Mouse (Mus musculus): ENCODE results near the gene Bag2.
"Not testable (repeated sequence)": the region's sequence is repeated elsewhere in the genome, so short reads cannot be mapped to it uniquely, and the experiment has no call there.

The Bag2 gene

DNA sequence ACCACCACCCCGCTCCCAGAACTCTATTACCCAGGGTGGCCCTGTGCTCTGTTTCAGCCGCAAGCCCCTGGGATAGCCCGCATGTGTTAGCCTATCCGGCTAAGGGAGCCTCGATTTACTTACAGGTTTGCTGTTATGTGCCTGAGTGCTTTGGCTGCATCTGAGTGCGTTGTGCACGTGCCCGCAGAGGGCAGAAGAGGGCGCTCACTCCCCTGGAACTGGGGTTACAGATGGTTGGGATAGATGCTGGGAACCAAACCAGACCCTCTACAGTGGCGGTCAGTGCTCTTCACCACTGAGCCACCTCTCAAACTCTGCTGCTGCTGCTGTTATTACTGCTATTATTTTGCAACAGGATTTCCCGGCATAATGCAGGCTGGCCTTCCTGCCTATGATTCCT lies 8.5 kb downstream of the Bag2 start:
- no peak for DNase-seq

DNA sequence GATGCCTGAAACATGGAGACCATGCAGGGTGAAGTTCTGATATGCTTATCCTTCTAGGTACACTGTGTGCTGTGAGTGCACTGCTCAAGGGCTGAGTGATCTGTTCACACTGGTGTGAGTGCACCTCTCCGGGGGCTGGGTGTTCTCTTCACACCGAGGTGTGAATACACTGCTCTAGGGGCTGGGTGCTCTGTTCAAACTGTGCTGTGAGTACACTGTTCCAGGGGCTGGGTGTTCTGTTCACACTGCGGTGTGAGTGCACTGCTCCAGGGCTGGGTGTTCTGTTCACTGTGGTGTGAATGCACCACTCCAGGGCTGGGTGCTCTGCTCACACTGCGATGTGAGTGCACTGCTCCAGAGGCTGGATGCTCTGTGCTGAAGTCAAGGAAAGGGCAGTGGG lies 11.7 kb downstream of the Bag2 start:
- no peak for DNase-seq

DNA sequence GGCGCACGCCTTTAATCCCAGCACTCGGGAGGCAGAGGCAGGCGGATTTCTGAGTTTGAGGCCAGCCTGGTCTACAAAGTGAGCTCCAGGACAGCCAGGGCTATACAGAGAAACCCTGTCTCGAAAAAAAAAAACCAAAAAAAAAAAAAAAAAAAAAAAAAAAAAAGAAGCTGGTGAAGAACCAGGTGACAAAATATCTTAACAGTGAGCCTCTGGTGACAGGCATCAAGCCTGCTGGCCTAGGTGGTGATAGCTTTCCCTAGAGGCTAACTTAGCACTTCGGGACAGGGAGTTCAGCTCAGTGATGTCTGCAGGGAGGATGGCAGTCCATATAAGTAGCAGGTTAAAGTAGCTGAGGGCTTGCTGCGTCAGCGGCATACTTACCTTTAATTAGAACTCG lies 12.8 kb downstream of the Bag2 start:
- not testable (repeated sequence) for DNase-seq

DNA sequence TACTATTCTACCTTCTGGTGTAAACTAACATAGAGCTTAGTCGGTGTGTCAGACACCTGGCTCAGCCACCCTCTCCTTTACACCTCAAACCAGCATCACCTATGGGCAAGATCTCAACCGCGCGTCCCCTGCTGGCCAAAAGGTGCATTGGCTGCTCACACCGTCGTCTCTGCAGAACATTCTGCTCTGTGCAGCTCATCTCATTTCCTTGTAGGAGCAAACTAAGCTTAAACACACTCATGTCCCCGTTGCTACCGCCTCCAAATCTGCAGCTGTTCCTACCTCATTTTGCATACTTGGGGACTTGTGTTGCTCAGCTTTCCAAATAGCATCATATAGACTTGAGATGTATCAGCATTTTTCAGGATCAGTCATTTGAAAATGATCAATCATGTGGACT lies 14.7 kb downstream of the Bag2 start:
- peak in 1 of 2 experiments; percentile 32 for DNase-seq

DNA sequence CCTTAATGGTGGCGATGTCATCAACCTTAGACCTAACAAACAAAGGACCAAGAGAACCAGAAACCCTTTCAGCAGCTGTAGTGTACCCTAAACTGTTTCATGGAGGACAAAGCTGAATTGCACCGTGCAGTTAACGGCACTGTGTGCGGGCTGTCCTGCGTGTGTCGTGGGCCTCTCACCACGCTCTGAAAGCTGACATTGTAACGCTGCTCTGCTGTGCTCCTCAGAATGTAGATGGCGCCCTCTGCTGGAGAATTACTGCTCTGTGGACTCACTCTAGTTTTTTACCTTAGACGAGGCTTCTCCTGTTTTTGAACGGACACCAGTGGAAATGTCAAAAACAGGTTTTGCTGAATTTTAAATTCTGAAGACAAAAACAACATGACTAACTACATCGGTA lies 18.3 kb downstream of the Bag2 start:
- DNase-seq = peak; percentile 29 to 75

DNA sequence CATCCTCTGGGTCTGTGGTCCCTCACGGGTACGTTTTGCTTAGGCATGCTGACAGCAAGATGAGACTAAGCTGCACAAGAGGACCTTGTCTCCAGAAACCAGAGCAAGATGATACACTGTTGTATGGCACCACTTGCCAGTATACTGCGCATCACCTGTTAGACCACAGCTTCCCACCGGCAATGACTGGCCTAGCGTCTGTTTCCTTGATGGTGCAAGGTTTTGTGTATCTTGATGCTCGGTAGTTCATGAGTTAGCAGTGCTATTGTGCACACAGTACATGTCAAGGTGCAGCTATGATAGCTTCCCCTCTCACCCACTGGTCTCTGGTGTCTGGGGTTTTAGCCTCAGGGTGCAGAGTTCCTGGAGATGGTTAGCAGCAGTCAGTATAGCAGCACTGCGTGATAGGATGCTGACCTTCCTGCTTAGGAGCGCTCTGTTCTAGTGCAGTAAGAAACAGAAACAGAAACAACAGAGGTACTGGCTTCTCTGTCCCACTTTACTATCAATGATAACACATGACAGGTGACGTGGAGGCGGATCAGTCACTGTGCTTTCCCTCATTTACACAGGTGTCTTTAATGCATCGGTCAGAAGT lies 18.8 kb downstream of the Bag2 start:
- DNase-seq = no peak

DNA sequence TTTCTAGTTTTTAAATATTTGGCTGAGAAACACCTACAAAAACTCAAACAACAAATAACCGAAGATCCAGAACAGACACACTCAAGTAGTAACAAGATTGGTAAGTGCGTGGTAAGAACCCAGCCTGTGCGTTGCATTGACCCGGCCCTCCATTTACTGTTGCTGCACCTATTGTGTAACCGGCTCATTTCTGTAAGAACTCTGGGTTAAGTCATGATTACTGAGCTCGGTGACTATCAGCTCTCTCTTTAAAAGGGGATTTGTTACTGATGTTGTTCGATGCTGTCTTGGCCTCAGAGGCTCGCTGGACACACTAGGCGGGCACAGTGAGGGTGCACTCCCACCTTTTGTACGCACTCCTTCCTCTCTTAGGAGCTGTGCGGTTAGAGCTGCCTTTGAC lies 19.3 kb downstream of the Bag2 start:
- DNase-seq = no peak

DNA sequence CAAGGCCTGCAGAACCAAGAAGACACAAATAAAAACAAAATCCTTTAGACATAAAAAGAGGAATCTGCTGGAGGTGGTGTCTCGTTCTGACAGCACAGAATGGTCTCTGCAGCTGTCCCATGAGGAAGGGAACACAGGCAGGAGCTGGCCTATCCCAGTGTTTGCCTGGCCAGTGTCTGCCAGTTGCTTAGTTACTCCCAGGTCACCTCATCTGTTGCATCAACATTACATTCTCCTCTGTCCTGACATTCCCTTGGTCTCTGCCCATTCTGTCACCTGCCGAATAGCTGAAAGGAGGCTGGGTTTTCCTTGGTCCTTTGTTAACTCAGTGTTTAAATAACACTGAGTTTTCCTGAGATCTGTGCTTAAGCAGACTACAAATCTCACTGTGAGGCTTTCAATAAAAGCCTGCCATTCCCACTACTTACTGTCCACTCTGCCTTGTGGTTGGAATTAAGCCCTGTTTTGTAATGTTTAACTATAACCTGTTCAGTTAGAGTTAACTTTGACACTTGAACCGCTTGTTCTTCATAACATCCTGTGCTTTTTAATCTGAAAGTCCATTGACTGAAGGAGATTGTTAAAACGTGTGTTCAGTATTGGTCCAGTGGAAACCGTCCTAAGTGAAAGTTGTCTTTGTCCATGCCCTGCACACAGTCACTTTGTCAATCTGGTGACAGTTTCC lies 23.5 kb downstream of the Bag2 start:
- DNase-seq = no peak

DNA sequence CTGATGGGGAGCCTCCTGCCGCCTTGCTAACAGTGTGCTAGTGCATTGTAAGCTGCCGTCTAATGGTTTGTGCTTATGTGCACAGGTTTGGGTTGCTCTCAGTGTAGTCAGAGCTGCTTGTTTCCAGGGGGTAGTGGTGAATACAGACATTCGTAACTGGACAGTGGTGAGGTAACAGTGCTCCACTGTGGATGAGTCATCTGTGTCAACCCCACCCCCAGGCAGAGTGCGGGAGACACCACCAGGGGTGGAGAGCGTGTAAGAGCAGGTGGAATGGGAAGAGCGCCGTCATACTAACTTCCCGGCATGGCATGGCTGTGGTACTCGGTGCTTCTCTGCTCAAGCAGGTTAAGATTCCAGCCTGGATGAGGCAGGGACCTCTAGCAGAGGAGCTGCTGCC lies 24.6 kb downstream of the Bag2 start:
- no peak for DNase-seq

DNA sequence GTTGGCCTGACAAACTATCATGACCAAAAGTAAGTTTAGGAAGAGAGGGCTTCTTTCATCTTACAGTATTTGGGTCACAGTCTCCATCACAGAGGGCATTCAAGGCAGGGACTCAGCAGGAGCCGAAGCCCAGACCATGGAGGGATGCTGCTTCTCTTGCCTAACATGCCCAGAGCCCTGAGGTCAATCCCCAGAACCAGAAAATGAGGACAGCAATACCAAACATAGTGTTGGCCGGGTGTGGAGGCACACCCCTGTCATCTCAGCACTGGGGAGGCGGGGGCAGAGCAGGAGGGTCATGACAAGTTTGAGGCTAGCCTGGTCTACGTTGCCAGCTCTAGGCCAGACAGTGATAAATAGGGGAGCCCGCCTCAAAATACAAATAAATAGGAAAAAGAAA lies 32.5 kb downstream of the Bag2 start:
- DNase-seq = no peak

DNA sequence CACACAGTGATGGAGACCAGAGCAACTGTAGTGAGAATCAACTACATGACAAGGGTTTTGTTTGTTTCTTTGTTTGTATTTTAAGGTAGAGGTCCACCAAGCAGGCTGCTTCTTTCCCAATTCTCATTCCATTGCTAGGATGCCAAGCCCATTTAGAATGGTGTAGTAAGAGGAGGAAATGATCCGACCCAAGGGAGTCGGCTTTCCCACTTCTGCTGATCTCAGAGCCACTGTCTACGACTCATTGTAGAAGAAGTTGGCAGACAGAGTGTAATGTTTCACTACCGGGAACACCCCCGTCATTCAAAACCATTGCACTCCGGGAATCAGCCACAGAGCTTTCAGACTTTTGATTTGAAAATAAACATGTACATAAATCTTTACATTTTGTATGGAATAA lies 33.1 kb downstream of the Bag2 start:
- no peak for DNase-seq

DNA sequence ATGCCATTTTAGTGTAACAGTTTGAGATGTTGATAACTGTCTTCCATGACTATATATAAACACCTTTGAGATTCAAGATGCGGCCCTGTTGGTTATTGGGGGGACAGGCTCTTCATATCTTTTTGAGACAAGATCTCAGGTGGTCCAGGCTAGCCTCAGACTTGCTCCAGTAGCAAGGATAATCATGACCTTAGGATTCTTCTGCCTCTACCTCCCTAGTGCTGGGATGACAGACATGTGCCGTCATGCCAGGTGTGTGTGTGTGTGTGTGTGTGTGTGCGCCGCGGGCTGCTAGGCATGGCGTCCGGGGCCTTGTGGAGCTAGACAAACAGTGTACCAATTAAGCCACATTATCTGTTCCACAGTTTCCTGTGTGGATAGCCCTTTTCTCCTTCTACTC lies 36.6 kb downstream of the Bag2 start:
- DNase-seq = no peak

DNA sequence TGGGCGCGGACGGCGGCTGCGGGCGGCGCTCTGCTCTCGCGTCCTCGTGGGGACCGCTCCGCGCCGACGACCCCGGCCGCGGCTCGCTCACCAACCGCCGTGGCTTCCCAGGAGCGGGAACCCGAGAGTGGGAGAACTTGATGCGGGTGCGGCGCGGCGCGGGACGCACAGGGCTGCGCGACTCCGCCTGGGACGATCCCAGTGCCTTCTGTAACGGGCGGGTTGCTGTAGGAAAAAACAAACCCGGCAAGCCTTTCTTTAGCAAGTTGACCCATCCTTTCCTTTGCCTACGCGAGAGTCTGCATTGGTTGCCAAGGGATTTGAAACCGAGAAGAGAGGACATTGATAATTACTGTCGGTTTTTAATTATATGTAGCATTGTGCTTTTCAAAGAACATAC lies 37.4 kb downstream of the Bag2 start:
- DNase-seq = no peak

DNA sequence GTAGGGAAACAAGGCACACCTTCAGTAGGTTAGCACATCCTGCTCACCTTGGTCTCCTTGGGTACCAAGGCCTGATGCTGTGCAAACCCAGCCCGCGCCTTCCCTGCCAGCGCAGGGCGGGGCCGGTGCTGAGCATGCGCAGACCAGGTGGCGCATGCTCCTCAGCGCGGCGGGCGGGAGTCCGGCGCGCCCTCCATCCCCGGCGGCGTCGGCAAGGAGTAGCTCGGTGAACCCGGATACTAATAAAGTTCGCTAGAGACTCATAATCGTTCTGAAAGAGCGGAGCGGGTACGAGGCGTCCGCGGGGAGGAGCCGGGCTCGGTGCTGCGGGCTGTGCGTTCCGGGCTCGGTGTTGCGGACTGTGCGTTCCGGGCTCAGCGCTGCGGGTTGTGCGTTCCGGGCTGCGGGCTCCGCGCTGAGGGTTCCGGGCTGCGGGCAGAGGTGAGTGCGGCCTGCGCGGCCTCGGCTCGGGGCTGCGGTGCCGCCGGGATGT lies 37.8 kb downstream of the Bag2 start, which contains the start of gene Rab23:
Rab23 (plus strand) TSS at position 155 of the 493 bp plus-strand sequence.
- peak; percentile 58 to 76 for DNase-seq

DNA sequence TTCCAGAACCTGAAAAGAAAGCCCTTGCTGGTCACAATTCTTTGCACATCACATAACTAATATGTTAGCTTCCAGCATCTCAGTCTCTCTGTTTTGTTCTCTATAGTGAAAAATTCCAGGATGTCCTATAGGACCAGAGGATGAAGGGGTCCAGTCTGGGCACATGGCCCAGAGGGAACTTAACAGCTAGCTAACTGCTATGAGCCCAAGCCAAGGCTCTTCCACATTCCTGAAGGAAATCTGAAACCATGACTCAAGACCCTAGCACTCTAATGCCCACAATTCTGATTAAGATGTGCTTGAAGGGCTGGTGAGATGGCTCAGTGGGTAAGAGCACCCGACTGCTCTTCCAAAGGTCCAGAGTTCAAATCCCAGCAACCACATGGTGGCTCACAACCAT lies 40.0 kb downstream of the Bag2 start:
- DNase-seq = no peak

DNA sequence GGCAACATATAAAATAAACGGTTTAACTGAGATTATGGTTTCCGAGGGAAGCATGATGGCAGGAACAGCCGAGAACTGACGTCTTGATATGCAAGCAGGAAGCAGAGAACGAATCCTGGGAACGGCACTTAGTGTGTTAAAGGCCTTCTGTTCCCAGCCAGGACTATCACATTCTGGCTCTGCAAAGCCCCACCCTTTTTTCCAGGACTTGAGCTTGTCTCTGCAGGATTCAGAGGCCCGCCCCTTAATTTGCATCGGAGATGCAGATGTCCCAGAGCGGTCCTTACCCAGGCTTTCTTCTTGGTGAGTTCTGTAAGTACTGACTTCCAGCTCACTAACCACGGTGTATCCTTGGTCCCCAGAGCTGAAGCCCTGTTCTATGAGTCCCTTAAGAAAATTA lies 42.8 kb downstream of the Bag2 start:
- DNase-seq = no peak

DNA sequence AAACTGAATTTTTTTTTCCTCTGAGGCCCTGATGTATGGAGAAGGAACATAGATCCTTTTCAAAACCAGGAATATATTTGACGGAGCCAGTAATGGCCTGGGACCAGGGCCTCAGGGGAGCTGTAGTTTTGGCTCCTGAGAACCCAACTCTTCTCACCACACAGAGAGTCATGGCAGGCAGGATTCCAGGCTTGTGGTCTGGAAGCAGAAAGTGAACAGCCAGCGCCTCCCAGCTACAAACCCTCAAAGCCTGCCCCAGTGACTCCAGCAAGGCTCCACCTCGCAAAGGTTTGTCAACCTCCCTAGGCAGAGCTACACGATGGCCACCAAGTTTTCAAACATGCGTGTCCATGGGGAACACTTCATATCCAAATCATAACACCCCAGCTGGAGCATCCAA lies 45.6 kb downstream of the Bag2 start:
- no peak for DNase-seq

DNA sequence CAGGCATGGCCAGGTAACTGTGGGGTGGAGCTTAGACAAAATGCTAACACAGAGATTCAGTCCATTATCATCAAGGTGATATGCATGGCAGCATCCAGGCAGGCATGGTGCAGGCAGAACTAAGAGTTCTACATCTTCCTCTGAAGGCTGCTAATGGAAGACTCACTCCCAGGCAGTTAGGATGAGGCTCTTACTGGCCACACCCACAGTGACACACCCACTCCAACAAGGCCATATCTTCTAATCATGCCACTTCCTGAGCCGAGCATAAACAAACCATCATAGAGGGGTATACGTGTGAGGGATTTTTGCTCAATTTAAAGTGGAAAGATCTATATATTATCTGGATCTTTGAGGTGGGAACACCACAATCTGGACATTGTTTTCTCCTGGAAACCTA lies 48.0 kb downstream of the Bag2 start:
- no peak for DNase-seq

DNA sequence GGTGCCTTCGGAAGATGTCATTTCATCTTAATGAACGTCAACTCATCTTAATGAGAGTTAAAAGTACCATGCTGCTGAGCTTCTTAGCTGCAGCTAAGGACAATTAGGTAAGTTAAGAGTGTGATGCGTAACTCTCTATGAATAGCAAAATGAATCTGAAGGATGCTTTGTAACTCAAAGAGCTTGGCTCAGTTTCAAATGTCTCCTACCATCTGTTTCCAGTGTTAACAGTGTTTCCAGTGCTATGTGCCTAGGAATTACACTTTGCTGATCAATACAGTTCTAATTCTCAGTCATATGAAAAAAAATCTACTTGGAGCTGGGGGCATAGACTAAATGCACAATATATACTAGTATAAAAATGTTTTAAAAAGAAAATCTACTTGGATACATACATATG lies 56.4 kb downstream of the Bag2 start:
- DNase-seq = no peak

DNA sequence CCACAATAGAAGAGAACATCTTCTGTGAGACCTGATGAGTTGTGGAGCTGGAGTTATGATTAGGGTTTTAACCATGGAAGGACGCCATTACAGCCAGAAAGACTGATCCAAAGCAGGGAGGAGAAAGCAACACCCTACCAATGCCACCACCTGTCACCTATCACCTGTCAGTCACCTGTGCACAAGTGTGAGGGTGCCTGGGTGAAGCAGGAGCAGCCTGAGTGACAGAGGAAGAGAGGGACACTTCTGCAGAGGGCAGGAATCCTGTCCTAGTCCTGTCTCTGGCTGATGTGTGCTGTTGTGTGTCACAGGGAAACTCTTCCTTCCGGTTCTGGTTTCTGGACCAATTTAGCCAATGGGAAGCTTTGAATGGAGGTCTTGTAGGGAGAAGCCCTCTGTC lies 61.6 kb downstream of the Bag2 start:
- no peak for DNase-seq
